Mouse (Mus musculus) bone marrow, adult 2 months (tissue): Measurements from ENCODE around the gene Cpt2.

Experiments used
- CTCF ChIP-seq: fragments of 200-500 bp; IDR thresholded peaks from 2 replicates; pipeline ENCODE4 v1.5.1; 2011; ENCODE audit warnings: low read length, control low read depth; ENCODE audit not compliant: control insufficient read depth, insufficient read depth
- POLR2A ChIP-seq: fragments of 200-500 bp; IDR thresholded peaks from 2 replicates; pipeline ENCODE4 v1.6.1; 2011; ENCODE audit warnings: low read depth, mild to moderate bottlenecking, control low read depth, low read length, borderline replicate concordance; ENCODE audit not compliant: control insufficient read depth

DNA sequence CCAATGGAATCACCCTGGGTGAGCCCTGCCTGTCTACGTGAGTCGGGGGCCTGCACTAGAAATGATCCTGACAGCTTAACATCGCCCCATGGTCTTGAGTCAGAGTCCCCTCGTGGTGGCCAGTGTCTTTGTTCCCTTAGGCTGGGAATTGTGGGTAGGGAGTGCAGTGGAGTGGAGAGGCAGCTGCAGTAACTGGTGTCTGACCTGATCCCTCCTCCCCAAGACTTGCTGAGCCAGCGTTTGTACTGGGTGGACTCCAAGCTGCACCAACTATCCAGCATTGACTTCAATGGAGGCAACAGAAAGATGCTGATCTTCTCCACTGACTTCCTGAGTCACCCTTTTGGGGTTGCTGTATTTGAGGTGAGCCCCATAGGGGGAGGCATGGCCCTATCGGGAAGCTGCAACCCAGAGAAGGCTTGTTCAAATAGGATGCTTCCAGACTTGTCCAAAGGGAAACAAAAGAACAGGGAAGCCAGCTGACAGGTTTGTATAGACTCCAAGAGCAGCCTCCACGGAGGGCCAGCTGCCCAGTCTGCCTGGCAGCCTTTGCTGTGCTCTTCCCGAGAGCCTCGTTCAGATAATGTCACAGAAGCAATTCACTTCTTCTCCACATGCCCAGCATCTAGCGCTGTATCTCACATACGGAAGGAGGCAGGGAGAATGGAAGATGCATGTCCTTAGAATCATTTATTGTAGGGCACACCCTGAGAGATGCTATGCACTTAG is 66.3 kb downstream of the Cpt2 start:
- TF ChIP-seq POLR2A: no peak
- no peak for TF ChIP-seq CTCF
